Mouse (Mus musculus): ENCODE data around the gene Timp2. TPM values are rescaled to one million over a fixed set of nuclear protein-coding genes. Genes with fewer than 3 reads are reported as not detected.
"Not testable (repeated sequence)": the region's sequence is repeated elsewhere in the genome, so short reads cannot be mapped to it uniquely, and the experiment has no call there.

The Timp2 gene
- polyA plus RNA-seq, 1 experiment from 2014 or later = 95.2 TPM

DNA sequence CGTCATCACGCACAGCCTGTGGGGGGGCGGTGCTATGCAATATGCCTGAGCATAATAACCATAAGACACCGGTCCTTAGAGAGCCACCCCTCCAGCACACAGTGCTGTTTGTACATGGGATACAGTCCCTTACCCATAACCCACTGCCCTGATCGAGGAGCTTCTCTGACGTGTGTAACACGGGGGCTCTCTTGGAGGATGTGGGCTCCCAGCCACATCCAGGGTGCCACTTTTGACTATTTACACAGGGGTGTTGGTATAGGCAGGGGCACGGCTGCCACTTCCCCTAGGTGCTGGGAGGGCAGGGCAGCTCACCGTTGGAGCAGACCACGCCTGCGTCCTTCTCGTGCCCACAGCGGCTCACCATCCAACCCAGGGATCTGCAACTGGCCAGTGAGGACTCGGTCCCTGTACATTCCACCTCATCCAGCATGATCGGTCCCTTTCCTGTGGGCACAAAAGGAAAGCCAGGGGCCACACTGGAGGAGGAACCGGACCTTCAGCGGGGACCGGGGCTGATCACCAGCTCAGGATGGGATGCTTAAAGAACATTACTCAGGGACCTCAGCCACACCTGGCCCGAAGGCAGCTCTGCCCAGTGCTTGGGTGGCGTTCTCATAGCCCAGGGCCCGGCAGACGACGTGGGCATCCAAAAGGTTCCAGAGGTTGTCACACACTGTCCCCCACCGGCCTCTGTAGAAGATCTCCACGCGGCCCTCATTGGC, 42.4 kb upstream of the Timp2 start:
- no peak for ATAC-seq
- Histone ChIP-seq H3K9me3 (ENCODE audit: control insufficient read depth, low read length) (no peaks in the 10 kb centered on the region), H3K4me3 (ENCODE audit: low read length) (no peak overlapping the region), H3K4me1 (ENCODE audit: control insufficient read depth, insufficient read depth, low read depth, low read length) (no peaks in the 10 kb centered on the region; the same call in 1 of the 2 replicates), H3K27me3 (replicated peaks; ENCODE audit: control insufficient read depth, insufficient read depth, low read length) (no peaks in the 10 kb centered on the region), H3K27ac (ENCODE audit: low read depth, low read length) (no peak overlapping the region), H3K9ac (ENCODE audit: low read depth, low read length) (no peak overlapping the region), H3K36me3 (ENCODE audit: control insufficient read depth, insufficient read depth, low read length) (no peaks in the 10 kb centered on the region), H3K4me2 (ENCODE audit: low read length) (no peak overlapping the region)
- WGBS = 95% methylated on average over 26 of the region's 26 CpGs

DNA sequence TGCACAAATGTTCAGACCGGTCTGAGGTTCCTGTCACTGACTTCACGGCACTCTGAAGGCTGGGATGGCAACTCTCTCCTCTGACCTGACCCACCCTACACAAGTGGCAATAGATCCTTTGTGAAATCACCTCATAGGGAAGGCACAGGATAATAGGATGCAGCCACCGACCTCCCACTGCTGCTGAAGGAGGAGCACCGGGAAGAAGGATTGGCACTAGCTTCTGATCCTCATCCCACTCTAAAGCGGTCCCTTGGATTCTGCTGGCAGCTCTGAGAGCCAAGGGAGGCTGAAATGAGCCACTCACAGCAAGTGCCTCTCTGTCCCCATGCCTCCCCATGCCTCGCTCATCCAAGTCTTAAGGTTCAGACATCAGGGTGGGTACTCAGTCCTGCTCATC, 39.0 kb upstream of the Timp2 start:
- H3K36me3 ChIP-seq (ENCODE audit: control insufficient read depth, insufficient read depth, low read length) = no peaks in the 10 kb centered on the region
- no peak overlapping the region for H3K9ac ChIP-seq (ENCODE audit: low read depth, low read length)
- ATAC-seq = no peak
- WGBS = 59% methylated on average over 6 of the region's 6 CpGs
- H3K27ac ChIP-seq (ENCODE audit: low read depth, low read length) = no peak overlapping the region
- H3K4me3 ChIP-seq (ENCODE audit: low read length) = no peak overlapping the region
- H3K4me2 ChIP-seq (ENCODE audit: low read length) = no peak overlapping the region
- H3K9me3 ChIP-seq (ENCODE audit: control insufficient read depth, low read length) = no peaks in the 10 kb centered on the region
- H3K4me1 ChIP-seq (ENCODE audit: control insufficient read depth, insufficient read depth, low read depth, low read length) = no peaks in the 10 kb centered on the region; the same call in 1 of the 2 replicates
- no peaks in the 10 kb centered on the region for H3K27me3 ChIP-seq (replicated peaks; ENCODE audit: control insufficient read depth, insufficient read depth, low read length)

DNA sequence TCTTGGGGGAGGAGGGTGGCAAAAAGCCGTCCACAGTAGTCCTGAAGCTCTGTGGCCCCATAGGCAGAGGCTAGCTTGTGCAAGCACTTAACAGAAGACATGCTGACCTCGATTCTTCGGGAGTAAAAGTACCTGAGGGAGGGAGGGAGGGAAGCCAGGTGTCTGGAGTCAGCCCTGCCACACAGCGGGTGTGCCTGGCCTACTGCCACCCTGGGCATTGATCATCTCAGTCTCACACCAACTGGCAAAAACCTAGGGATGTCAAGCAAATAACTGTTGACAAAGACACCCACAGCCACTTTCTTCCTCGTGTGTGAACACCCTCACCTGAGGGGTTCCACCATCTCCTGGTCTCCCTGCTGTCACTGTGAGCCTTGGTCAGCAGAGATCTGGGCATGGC, 38.5 kb upstream of the Timp2 start:
- Histone ChIP-seq H3K9ac (ENCODE audit: low read depth, low read length) (no peak overlapping the region), H3K27me3 (replicated peaks; ENCODE audit: control insufficient read depth, insufficient read depth, low read length) (no peaks in the 10 kb centered on the region), H3K27ac (ENCODE audit: low read depth, low read length) (no peak overlapping the region), H3K4me1 (ENCODE audit: control insufficient read depth, insufficient read depth, low read depth, low read length) (no peaks in the 10 kb centered on the region; the same call in 1 of the 2 replicates), H3K4me3 (ENCODE audit: low read length) (no peak overlapping the region), H3K9me3 (ENCODE audit: control insufficient read depth, low read length) (no peaks in the 10 kb centered on the region), H3K36me3 (ENCODE audit: control insufficient read depth, insufficient read depth, low read length) (no peaks in the 10 kb centered on the region), H3K4me2 (ENCODE audit: low read length) (no peak overlapping the region)
- ATAC-seq = no peak
- WGBS = 69% methylated on average over 5 of the region's 5 CpGs

DNA sequence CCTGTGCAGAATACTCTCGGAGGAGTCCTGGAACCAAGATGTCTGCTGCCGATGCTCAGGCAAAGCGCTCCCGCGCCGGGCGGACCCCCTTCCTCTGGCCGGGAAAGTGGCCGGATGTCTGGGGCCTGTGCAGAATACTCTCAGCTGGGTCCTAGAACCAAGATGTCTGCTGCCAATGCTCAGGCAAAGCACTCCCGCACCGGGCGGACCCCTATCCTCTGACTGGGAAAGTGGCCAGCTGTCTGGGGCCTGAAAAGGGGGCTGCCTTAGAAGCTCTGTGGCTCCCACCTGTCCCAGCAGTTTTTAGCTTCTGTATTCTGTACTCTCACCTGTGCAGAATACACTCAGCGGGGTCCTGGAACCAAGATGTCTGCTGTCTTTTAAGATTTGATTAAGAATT, 32.3 kb upstream of the Timp2 start:
- not testable (repeated sequence) for H3K36me3 ChIP-seq (ENCODE audit: control insufficient read depth, insufficient read depth, low read length); ATAC-seq; H3K27ac ChIP-seq (ENCODE audit: low read depth, low read length); H3K4me2 ChIP-seq (ENCODE audit: low read length); H3K9me3 ChIP-seq (ENCODE audit: control insufficient read depth, low read length); H3K4me3 ChIP-seq (ENCODE audit: low read length); H3K27me3 ChIP-seq (replicated peaks; ENCODE audit: control insufficient read depth, insufficient read depth, low read length); H3K4me1 ChIP-seq (ENCODE audit: control insufficient read depth, insufficient read depth, low read depth, low read length); H3K9ac ChIP-seq (ENCODE audit: low read depth, low read length)
- WGBS = 90% methylated on average over 13 of the region's 13 CpGs

DNA sequence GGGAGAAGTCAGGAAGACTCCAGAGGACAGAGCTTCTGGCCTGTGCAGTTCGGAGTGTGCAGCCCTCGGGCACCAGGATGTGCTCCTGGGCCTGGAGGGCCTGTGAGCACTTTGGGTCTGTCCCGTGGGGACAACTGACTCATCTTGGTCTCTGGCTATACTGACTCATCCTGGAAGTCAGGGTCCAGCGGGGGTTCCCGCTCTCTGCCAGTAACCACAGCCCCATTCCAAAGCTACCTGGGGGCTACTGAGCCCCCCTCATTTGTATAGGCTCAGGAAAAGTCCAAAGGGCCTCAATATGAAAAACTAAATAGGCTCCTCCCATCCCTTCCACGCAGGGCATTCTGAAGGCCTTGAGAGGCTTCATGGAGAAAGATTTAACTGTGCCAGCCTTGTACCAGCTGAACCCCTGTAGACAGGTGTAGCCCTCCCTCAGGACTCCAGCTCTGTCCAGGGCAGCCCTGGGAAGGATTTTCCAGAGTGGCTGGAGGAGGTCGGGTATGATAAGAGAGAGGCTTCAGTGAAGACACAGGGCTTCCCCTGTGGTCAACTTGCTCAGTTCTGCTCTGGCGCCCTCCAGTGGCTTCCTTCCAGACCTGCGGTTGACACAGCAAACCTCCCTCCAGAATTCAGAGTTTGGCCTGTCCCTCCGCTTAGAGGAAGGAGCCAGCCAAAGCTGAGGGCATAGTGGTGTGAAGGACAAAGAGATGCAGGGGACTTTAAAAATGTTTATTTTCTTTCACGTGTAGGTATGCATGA, 23.9 kb upstream of the Timp2 start:
- Histone ChIP-seq H3K27ac (ENCODE audit: low read depth, low read length) (no peak overlapping the region), H3K9me3 (ENCODE audit: control insufficient read depth, low read length) (no peaks in the 10 kb centered on the region), H3K4me2 (ENCODE audit: low read length) (no peak overlapping the region), H3K9ac (ENCODE audit: low read depth, low read length) (no peak overlapping the region), H3K36me3 (ENCODE audit: control insufficient read depth, insufficient read depth, low read length) (no peaks in the 10 kb centered on the region), H3K4me3 (ENCODE audit: low read length) (no peak overlapping the region), H3K4me1 (ENCODE audit: control insufficient read depth, insufficient read depth, low read depth, low read length) (peaks cover 6% of the 10 kb centered on the region; the same call in 1 of the 2 replicates), H3K27me3 (replicated peaks; ENCODE audit: control insufficient read depth, insufficient read depth, low read length) (no peaks in the 10 kb centered on the region)
- ATAC-seq = peak; percentile 54; the same call in 1 of the 2 replicates
- WGBS = 43% methylated on average over 11 of the region's 11 CpGs

DNA sequence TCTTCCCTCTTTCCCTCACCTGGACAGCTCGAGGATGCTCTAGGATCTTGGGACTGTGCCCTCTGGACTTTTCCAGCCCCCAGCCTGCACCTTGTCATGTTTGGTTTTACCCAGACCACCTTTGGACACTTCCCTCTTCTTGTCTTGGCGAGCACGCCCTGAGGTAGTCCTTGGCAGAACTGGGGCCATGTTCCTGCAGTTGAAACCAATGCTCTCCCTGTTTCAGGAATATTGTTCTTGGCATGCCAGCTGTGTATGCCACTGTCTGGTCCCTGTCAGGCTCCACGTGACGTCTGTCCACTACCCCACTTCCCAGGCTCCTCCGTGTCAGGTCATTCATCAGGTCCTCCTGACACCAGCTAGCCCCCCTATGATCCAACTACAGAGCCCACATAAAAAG, 23.1 kb upstream of the Timp2 start:
- Histone ChIP-seq H3K4me3 (ENCODE audit: low read length) (no peak overlapping the region), H3K27ac (ENCODE audit: low read depth, low read length) (no peak overlapping the region), H3K4me1 (ENCODE audit: control insufficient read depth, insufficient read depth, low read depth, low read length) (peaks cover 6% of the 10 kb centered on the region; the same call in 1 of the 2 replicates), H3K36me3 (ENCODE audit: control insufficient read depth, insufficient read depth, low read length) (no peaks in the 10 kb centered on the region), H3K9ac (ENCODE audit: low read depth, low read length) (no peak overlapping the region), H3K4me2 (ENCODE audit: low read length) (no peak overlapping the region), H3K9me3 (ENCODE audit: control insufficient read depth, low read length) (no peaks in the 10 kb centered on the region), H3K27me3 (replicated peaks; ENCODE audit: control insufficient read depth, insufficient read depth, low read length) (no peaks in the 10 kb centered on the region)
- no peak for ATAC-seq
- 85% methylated on average over 6 of the region's 6 CpGs for WGBS

DNA sequence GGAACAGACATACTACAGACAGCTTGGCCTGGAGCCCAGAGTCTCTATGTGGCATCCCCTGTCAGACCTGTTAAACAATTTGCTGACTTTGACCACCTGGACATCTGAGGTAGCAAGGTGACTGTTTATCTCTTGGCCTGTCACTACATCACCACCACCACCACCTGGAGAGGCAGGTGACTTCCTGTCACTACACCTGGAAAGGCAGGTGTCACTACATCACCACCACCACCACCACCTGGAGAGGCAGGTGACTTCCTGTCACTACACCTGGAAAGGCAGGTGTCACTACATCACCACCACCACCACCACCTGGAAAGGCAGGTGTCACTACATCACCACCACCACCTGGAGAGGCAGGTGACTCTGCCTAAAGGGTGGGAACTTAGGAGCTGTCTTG, 20.8 kb upstream of the Timp2 start:
- H3K4me3 ChIP-seq (ENCODE audit: low read length); ATAC-seq; H3K36me3 ChIP-seq (ENCODE audit: control insufficient read depth, insufficient read depth, low read length); H3K4me1 ChIP-seq (ENCODE audit: control insufficient read depth, insufficient read depth, low read depth, low read length); H3K9me3 ChIP-seq (ENCODE audit: control insufficient read depth, low read length); H3K9ac ChIP-seq (ENCODE audit: low read depth, low read length); H3K27me3 ChIP-seq (replicated peaks; ENCODE audit: control insufficient read depth, insufficient read depth, low read length); H3K27ac ChIP-seq (ENCODE audit: low read depth, low read length); H3K4me2 ChIP-seq (ENCODE audit: low read length): not testable (repeated sequence)

DNA sequence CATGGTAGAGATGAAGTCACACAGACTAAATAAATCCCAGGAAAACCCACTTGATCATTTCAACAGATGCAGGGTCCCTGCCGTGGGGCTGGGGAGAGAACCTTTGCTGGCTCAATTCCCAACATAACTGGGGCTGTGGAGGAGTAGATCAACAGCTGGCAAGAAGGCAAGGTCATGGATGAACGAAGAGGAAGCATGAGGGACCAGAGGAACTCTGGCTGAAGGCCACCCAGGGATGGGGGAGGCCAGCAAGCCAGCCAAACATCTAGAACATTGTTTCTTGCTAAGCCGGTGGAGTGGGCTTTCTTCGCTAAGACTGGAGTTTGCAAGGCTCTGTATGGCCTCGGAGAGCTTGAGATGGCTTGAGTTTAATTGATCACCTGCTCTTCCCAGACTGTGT, 20.3 kb upstream of the Timp2 start:
- Histone ChIP-seq H3K9ac (ENCODE audit: low read depth, low read length) (no peak overlapping the region), H3K27ac (ENCODE audit: low read depth, low read length) (no peak overlapping the region), H3K27me3 (replicated peaks; ENCODE audit: control insufficient read depth, insufficient read depth, low read length) (no peaks in the 10 kb centered on the region), H3K4me1 (ENCODE audit: control insufficient read depth, insufficient read depth, low read depth, low read length) (peaks cover 6% of the 10 kb centered on the region; the same call in 1 of the 2 replicates), H3K9me3 (ENCODE audit: control insufficient read depth, low read length) (no peaks in the 10 kb centered on the region), H3K36me3 (ENCODE audit: control insufficient read depth, insufficient read depth, low read length) (no peaks in the 10 kb centered on the region), H3K4me3 (ENCODE audit: low read length) (no peak overlapping the region), H3K4me2 (ENCODE audit: low read length) (no peak overlapping the region)
- ATAC-seq = no peak
- WGBS = 74% methylated on average over 5 of the region's 5 CpGs

DNA sequence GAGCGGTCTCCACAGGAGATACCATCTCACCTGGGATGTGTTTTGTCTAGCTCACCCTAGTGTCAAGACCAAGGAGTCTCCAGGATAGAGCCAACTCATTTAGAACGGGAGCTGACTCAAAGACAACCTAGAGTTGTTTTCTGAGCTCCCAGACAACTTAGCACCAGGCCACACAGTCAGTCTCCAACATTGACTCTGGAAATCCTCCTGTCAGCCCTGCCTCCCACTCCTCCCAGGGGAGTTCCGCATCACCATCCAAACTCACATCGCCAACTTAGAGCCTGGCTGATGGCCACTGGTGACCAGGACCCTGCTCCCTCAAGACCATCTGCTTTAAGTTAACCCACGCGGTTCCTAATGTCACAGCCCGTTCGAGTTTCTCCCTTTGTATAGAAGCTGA, 19.9 kb upstream of the Timp2 start:
- 81% methylated on average over 8 of the region's 8 CpGs for WGBS
- ATAC-seq = no peak

More for the DNA sequence above, 19.9 kb upstream of the Timp2 start:
- H3K27ac ChIP-seq (ENCODE audit: low read depth, low read length) = no peak overlapping the region
- H3K9ac ChIP-seq (ENCODE audit: low read depth, low read length) = no peak overlapping the region
- H3K4me2 ChIP-seq (ENCODE audit: low read length) = no peak overlapping the region
- no peaks in the 10 kb centered on the region for H3K36me3 ChIP-seq (ENCODE audit: control insufficient read depth, insufficient read depth, low read length)
- H3K9me3 ChIP-seq (ENCODE audit: control insufficient read depth, low read length) = no peaks in the 10 kb centered on the region
- H3K27me3 ChIP-seq (replicated peaks; ENCODE audit: control insufficient read depth, insufficient read depth, low read length) = no peaks in the 10 kb centered on the region
- no peak overlapping the region for H3K4me3 ChIP-seq (ENCODE audit: low read length)
- H3K4me1 ChIP-seq (ENCODE audit: control insufficient read depth, insufficient read depth, low read depth, low read length) = peaks cover 6% of the 10 kb centered on the region; the same call in 1 of the 2 replicates

Data from hindbrain, embryonic 16.5 days (tissue).